Mouse (Mus musculus) liver, adult 2 months (tissue): ENCODE measurements around the gene Ehbp1.

Source experiments
- CTCF ChIP-seq: fragments of 200-500 bp; IDR thresholded peaks from 2 replicates; pipeline ENCODE4 v1.5.1; 2011; ENCODE audit warnings: low read depth, low read length, control low read depth
- POLR2A ChIP-seq: fragments of 200-500 bp; IDR thresholded peaks from 2 replicates; pipeline ENCODE4 v1.6.1; 2011; ENCODE audit warnings: low read length, control low read depth; ENCODE audit not compliant: insufficient read depth; ENCODE audit errors: extremely low read depth

GRCm38 (mm10) chr11:22178569-22178968, 163.5 kb downstream of the Ehbp1 start:
- TF ChIP-seq CTCF (no peak), POLR2A (no peak)
